Mouse (Mus musculus): ENCODE measurements around the gene Kif6. TPM values are rescaled to one million over a fixed set of nuclear protein-coding genes. Genes with fewer than 3 reads are reported as not detected.

The Kif6 gene
- total RNA-seq, 2 experiments from 2014 or later, result 1.4 to 2.2 TPM

- no peak for DNase-seq (ENCODE audit: low spot score in 2 of 2)
- intact Hi-C loops (cut with DNase I), result no loop called here
Observed at GRCm38 (mm10) chr17:49874746-49875145, 259.8 kb downstream of the Kif6 start.

- no peak for DNase-seq (ENCODE audit: low spot score in 2 of 2)
- intact Hi-C loops (cut with DNase I), result no loop called here
Observed at GRCm38 (mm10) chr17:49875401-49875800, 260.5 kb downstream of the Kif6 start.

- intact Hi-C loops (cut with DNase I), result no loop called here
- no peak for DNase-seq (ENCODE audit: low spot score in 2 of 2)
Observed at GRCm38 (mm10) chr17:49875939-49876651, 261.2 kb downstream of the Kif6 start.

- no peak for DNase-seq (ENCODE audit: low spot score in 2 of 2)
- intact Hi-C loops (cut with DNase I), result loop anchor here (5.0 kb wide), 1 partner anchor 59 kb away; no protein-coding TSS in a partner anchor
Observed at GRCm38 (mm10) chr17:49880919-49881744, 266.2 kb downstream of the Kif6 start.

GRCm38 (mm10) chr17:49881796-49882195, 266.9 kb downstream of the Kif6 start:
- intact Hi-C loops (cut with DNase I), result loop anchor here (5.0 kb wide), 1 partner anchor 59 kb away; no protein-coding TSS in a partner anchor
- DNase-seq (ENCODE audit: low spot score in 2 of 2), result no peak

GRCm38 (mm10) chr17:49883136-49883755, 268.3 kb downstream of the Kif6 start:
- DNase-seq (ENCODE audit: low spot score in 2 of 2), result peak in 1 of 2 experiments; percentile 89
- intact Hi-C loops (cut with DNase I), result loop anchor here (5.0 kb wide), 1 partner anchor 61 kb away; no protein-coding TSS in a partner anchor

- intact Hi-C loops (cut with DNase I), result no loop called here
- no peak for DNase-seq (ENCODE audit: low spot score in 2 of 2)
Observed at GRCm38 (mm10) chr17:49885035-49885434, 270.1 kb downstream of the Kif6 start.

GRCm38 (mm10) chr17:49889629-49890028, 274.7 kb downstream of the Kif6 start:
- no peak for DNase-seq (ENCODE audit: low spot score in 2 of 2)
- intact Hi-C loops (cut with DNase I), result loop anchor here (10.0 kb wide), 2 partner anchors 485 to 955 kb away; partner anchors contain the start of gene Lrfn2

GRCm38 (mm10) chr17:49890861-49891260, 275.9 kb downstream of the Kif6 start:
- intact Hi-C loops (cut with DNase I), result loop anchor here (10.0 kb wide), 2 partner anchors 486 to 956 kb away; partner anchors contain the start of gene Lrfn2
- peak in 1 of 2 experiments; percentile 57 for DNase-seq (ENCODE audit: low spot score in 2 of 2)

- DNase-seq (ENCODE audit: low spot score in 2 of 2), result no peak
- intact Hi-C loops (cut with DNase I), result loop anchor here (10.0 kb wide), 2 partner anchors 488 to 958 kb away; partner anchors contain the start of gene Lrfn2
Observed at GRCm38 (mm10) chr17:49892390-49892789, 277.5 kb downstream of the Kif6 start.

- intact Hi-C loops (cut with DNase I), result loop anchor here (10.0 kb wide), 2 partner anchors 490 to 960 kb away; partner anchors contain the start of gene Lrfn2
- DNase-seq (ENCODE audit: low spot score in 2 of 2), result no peak
Observed at GRCm38 (mm10) chr17:49894471-49894870, 279.5 kb downstream of the Kif6 start.

- intact Hi-C loops (cut with DNase I), result loop anchor here (2.0 to 10.0 kb wide), 4 partner anchors 368 to 964 kb away; partner anchors contain the start of gene Lrfn2
- DNase-seq (ENCODE audit: low spot score in 2 of 2), result peak; percentile 83 to 91
Observed at GRCm38 (mm10) chr17:49898849-49899331, 284.0 kb downstream of the Kif6 start.

GRCm38 (mm10) chr17:49902613-49903012, 287.7 kb downstream of the Kif6 start:
- intact Hi-C loops (cut with DNase I), result loop anchor here (10.0 kb wide), 1 partner anchor 698 kb away; no protein-coding TSS in a partner anchor
- no peak for DNase-seq (ENCODE audit: low spot score in 2 of 2)

GRCm38 (mm10) chr17:49923429-49923828, 308.5 kb downstream of the Kif6 start:
- intact Hi-C loops (cut with DNase I), result no loop called here
- DNase-seq (ENCODE audit: low spot score in 2 of 2), result no peak

- peak in 1 of 2 experiments; percentile 62 for DNase-seq (ENCODE audit: low spot score in 2 of 2)
- intact Hi-C loops (cut with DNase I), result no loop called here
Observed at GRCm38 (mm10) chr17:49927611-49928010, 312.7 kb downstream of the Kif6 start.

- intact Hi-C loops (cut with DNase I), result no loop called here
- no peak for DNase-seq (ENCODE audit: low spot score in 2 of 2)
Observed at GRCm38 (mm10) chr17:49933806-49934205, 318.9 kb downstream of the Kif6 start.

- no peak for DNase-seq (ENCODE audit: low spot score in 2 of 2)
- intact Hi-C loops (cut with DNase I), result no loop called here
Observed at GRCm38 (mm10) chr17:49934586-49934985, 319.6 kb downstream of the Kif6 start.

GRCm38 (mm10) chr17:49935602-49936205, 320.8 kb downstream of the Kif6 start:
- intact Hi-C loops (cut with DNase I), result loop anchor here (2.0 to 5.0 kb wide), 2 partner anchors 301 to 862 kb away; no protein-coding TSS in a partner anchor
- DNase-seq (ENCODE audit: low spot score in 2 of 2), result peak; percentile 78 to 85

- intact Hi-C loops (cut with DNase I), result loop anchor here (2.0 to 5.0 kb wide), 2 partner anchors 301 to 861 kb away; no protein-coding TSS in a partner anchor
- no peak for DNase-seq (ENCODE audit: low spot score in 2 of 2)
Observed at GRCm38 (mm10) chr17:49936214-49936613, 321.3 kb downstream of the Kif6 start.

Measured in left cerebral cortex, postnatal 25 days (tissue).